Mouse (Mus musculus) adrenal gland, postnatal 10 days (tissue): ENCODE data around the gene Olfr294. TPM values are rescaled to one million over a fixed set of nuclear protein-coding genes. Genes with fewer than 3 reads are reported as not detected.

Experiments used
- DNase-seq: peaks from one replicate; pipeline ENCODE4 v3.0.0; 2021; ENCODE audit warnings: mixed read lengths
- long read RNA-seq, 2 experiments: library from polyadenylated mRNA; stranded (forward); transcript quantifications; one replicate each; pipeline ENCODE4 v2.0.0; 2021
- total RNA-seq, 2 experiments: library from RNA; stranded (reverse); gene quantifications; 2 replicates each; pipeline ENCODE4 v1.2.3; 2021

The Olfr294 gene
- not detected for total RNA-seq
- long read RNA-seq, experiment 1: 0 reads
- long read RNA-seq, experiment 2: 0 reads

DNA sequence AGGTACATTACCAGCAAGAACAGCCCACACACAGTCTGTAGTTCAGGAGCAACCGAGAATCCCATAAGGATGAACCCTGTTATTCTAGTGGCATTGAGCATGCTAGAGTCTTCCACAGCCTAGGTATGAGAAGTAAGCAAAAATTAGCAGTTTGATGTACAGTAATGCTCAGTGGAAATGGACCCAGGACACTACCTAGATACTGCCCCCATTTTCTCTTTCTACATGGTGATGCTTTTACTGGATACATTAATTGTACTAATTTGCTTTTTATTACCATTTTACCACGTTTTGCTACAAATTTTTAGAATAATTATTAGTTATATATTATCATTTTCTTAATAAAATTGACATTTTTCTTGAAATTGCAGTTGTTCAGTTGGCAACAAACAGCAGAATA lies at the start of gene Olfr294:
Olfr294 (minus strand) TSS at position 101 of the 400 bp plus-strand sequence.
- DNase-seq: no peak

DNA sequence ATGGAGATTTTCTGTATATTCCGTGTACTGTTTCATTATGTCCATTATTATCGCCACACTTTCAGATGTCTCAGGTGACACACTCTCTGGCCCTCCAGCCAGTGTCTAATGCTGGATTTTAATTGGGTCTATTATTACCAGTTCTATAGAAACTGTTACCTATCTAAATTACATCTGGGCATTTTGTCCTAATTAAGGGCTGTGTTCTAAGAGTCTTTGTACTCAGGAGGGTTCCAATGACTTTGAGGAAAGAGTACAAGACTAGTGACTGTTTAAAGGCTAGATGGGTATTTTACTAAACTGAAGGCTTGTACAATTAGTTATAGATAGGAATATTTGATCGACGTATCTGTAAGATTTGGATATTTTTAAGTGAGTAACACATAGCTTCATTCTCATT lies 32.3 kb upstream of the Olfr294 start, which contains the start of gene Olfr293:
Olfr293 (plus strand) TSS at position 301 of the 400 bp plus-strand sequence.
- no peak for DNase-seq

- no peak for DNase-seq
These were observed 32.9 kb downstream of the Olfr294 start, which contains the start of gene Olfr295 for GRCm38 (mm10) chr7:86583562-86583961. Gene Olfr295 (plus strand): TSS chr7:86583862.

Other genes with a start within 250 kb of the Olfr294 start
- not detected for gene Olfr305, start 249.7 kb downstream of the Olfr294 start, total RNA-seq
- not detected for gene Olfr304, start 230.0 kb downstream of the Olfr294 start, total RNA-seq
- gene Olfr303, start 218.9 kb downstream of the Olfr294 start, total RNA-seq: not detected
- not detected for gene Olfr301, start 212.8 kb downstream of the Olfr294 start, total RNA-seq
- gene Olfr299, start 156.7 kb downstream of the Olfr294 start, total RNA-seq: not detected
- not detected for gene Olfr298, start 124.2 kb downstream of the Olfr294 start, total RNA-seq
- gene Olfr297, start 96.7 kb downstream of the Olfr294 start, total RNA-seq: not detected
- not detected for gene Olfr295, start 32.8 kb downstream of the Olfr294 start, total RNA-seq
- not detected for gene Olfr293, start 32.4 kb upstream of the Olfr294 start, total RNA-seq
- not detected for gene Olfr292, start 71.7 kb upstream of the Olfr294 start, total RNA-seq
- under 1 TPM; 0.58 to 0.87 TPM for gene Folh1, start 159.3 kb upstream of the Olfr294 start, total RNA-seq
- gene Vmn2r77, start 178.4 kb upstream of the Olfr294 start, total RNA-seq: not detected